Mouse (Mus musculus) urinary bladder, postnatal 14 days (tissue): ENCODE data around the gene Fdxacb1.

ENCODE experiments used
- DNase-seq: peaks from one replicate; pipeline ENCODE4 v3.0.0; 2021; ENCODE audit warnings: low spot score

Gene Fdxacb1

DNA sequence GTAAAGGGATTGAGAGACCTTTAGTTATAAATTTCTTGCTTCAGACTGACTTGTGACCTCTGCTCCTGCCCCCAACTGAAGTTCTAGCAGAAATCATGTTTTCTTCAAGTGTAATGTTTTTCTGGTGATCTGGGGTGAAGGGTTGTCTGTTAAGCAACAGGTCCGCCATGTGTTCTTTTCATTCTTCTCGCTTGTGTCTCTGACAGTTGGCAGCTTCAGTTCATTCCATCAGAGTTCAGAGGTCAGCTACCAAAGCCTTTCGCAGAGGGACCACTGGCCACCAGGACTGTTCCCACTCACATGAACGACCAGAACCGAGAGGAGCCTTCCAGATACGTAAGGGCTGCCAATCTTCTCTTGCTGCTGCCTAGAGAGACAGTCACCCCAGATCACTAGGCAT is 40.4 kb downstream of the Fdxacb1 start:
- no peak for DNase-seq

DNA sequence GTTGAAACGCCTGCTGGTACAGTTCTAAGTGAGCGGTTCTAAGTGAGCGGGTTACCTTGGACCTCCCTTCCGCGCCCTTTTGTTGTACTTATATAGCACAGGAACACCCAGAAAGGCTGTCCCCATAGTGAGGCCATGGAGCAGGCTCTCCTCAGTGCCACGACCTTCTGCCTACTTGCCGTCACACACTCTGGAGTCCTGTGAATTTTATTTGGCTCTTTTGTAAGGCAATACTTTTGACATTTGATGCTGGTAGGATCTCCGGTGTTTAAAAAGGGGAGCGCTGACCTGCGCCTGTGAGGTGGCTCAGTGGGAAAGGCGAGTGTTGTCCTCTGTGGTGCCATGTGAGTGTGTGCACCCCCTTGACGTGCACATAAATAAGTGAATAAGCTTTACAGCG is 41.1 kb downstream of the Fdxacb1 start:
- DNase-seq: no peak

DNA sequence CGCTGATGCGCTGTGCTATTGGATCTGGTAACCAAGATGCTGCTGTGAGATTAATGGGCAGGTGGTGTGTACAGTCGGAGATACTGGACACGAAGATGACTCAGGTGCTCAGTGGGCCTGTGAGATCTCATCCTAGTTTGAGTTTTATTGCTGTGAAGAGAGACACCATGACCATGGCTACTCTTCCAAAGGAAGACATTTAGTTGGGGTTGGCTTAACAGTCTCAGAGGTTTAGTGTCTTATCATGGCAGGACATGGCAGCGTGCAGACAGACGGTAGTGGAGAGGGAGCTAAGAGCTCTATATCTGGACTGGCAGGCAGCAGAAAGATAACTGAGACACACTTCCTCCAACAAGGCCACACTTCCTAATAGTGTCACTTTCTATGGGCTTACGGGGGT is 43.2 kb downstream of the Fdxacb1 start:
- no peak for DNase-seq

DNA sequence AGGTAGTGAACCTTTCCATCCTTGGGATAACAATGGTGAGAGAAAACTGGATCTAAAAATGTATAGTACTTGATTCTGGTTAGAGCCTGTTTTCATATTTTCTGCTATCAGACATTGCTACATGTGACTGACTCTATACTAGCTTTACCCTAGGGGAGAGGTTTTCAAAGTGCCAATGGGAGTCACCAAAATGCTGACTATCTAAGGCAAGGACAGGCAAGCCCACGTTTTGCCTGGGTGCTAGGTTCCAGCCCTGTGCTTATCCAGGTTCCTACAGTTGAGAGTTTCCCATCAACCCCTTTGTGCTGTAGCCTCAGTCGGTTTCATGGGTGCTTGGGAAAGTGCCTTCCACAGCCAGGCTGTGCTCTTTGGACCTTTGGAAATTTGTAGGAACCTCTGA is 43.7 kb downstream of the Fdxacb1 start:
- no peak for DNase-seq

DNA sequence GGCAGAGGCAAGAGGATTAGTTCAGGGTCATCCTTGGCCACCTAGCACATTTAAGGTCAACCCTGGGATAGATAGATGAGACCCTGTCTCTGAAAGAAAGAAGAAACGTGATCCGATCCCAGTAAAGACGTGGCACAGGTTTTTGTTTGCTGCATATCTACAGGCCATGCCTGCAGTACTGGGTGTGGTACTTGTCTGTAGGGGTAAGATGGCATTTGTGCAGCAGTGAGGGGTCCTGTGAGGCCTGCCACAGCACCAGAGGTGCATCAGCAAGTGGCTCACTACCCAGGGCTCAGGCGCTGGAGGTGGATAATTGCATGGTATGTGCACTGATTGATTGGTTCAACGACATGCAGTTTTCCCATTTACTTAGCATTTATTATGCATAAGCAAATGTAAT is 45.8 kb downstream of the Fdxacb1 start:
- no peak for DNase-seq

DNA sequence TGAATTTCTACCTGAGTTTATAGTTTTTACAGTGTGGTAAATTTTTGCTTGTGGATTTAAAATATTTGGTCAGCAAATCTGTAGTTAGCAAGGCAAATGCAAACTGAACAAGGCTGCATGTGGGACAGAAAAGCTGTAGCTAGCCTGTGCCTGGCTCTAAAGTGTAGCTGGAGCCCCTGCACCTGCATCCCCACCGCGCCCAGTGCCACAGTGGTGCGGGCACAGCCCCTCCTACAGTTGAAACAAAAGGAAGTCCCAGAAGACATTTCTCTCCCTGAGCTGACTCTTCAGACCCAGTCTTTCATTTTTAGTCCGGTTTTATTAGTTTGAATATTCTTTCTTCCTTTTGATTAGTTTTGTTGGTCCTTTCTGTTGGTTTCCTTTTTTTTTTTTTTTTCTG is 47.6 kb downstream of the Fdxacb1 start:
- no peak for DNase-seq

DNA sequence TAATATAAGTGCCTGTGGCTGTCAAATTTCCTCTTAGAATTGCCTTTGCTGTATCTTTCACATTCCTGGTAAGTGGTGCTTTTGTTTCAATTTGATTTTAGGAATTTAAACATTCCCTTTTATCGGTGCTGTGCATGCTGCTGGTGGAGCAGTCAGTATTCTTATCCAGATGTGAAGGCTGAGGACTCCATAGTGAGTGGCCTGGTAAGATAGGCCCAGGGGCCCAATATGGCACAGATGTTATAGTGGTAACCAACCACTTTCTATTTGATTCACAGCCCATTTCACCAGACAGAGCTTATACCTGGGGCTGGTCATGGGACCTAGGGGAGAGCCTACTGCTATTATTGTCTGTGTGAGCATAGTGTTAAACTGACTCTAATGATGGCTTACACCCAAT is 48.5 kb downstream of the Fdxacb1 start:
- DNase-seq: no peak

DNA sequence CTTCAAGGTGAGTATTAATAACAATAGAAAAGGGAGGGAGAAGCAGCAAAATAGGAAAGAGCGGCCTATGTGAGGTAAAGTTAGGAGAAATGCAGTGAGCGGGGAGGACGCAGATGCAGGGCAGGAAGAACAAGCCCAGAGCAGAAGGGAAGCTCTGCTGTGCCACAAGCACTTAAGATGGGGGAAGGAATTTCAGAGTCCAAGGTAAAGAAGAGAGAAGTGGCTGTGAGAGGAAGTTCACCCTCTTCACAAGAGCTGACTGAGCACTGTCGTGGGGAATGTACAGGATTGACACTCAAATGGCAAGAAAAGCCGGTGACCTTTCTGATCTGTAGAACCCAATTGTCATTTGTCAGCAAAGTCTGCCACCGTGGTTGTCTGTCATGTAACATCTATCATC is 50.0 kb downstream of the Fdxacb1 start:
- DNase-seq: no peak

DNA sequence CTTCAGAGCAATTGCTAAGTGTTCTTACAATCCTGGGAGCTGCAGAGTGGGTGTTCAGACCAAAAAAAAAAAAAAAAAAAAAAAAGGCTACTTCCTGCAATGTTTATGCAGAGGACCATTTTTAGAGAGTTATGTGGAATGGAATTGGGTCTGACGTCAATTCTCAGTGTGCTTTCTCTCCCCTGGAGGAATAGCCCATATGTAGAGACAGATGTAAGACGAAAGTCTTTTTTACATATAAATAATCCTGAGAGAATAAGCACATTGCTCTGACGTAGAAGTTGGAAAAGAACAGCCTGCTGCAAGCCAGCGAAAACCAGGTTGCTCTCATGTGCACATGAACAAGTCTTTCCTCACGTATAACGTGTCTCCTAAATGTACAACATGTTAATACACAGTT is 51.7 kb downstream of the Fdxacb1 start:
- DNase-seq: no peak

DNA sequence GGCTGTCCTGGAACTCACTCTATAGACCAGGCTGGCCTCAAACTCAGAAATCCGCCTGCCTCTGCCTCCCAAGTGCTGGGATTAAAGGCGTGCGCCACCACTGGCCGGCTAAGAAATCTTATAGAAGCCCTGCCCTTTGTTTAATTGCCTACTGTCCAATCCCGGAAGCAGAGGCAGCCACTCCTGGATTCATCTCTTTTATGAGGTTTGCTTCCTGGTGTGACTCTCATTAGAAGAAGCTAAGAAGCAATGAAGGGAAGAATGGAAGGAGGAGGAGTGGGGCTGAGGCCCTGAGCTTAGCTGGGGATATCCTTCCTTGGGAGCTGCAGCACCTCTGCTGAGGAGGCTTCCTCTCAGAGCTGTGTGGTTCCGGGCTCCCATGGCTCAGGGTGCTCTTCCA is 53.6 kb downstream of the Fdxacb1 start:
- no peak for DNase-seq

DNA sequence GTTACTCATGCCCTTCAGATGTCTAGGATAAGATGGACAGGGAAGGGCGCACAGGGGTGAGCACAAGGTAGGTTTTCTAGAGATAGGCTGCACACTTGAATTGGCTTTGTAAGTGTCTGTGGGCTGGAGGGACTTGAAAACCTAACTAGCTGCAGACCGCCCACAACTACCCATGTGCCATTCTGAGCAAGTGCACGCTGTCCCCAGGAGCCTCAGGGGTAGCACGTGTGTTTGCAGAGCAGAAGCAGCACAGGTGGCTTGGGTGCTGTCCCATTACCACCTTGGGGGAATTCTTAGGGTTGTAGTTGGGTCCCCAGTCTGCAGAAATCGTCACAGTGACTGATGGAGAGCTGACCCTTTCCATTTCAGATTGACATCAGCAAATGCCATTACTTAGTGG is 54.2 kb downstream of the Fdxacb1 start:
- DNase-seq: no peak
